Mouse (Mus musculus): ENCODE data around the gene Naaladl2. TPM values are rescaled to one million over a fixed set of nuclear protein-coding genes. Genes with fewer than 3 reads are reported as not detected.
"Not testable (repeated sequence)": the region's sequence is repeated elsewhere in the genome, so short reads cannot be mapped to it uniquely, and the experiment has no call there.

The Naaladl2 gene
- 1.3 and 1.9 TPM in 2 replicates for polyA plus RNA-seq (2015; fragmentation: Nextera tagmentation; extraction: Ambion mirVana)

- DNase-seq (ENCODE audit: low spot score), result no peak
These were observed at the start of gene Naaladl2 for GRCm38 (mm10) chr3:25143555-25144311. Gene Naaladl2 (minus strand): TSS chr3:25144261.

GRCm38 (mm10) chr3:25151721-25152120 is 7.7 kb upstream of the Naaladl2 start:
- DNase-seq (ENCODE audit: low spot score), result no peak

- DNase-seq (ENCODE audit: low spot score), result no peak
These were observed 3.2 kb upstream of the Naaladl2 start for GRCm38 (mm10) chr3:25147271-25147670.

GRCm38 (mm10) chr3:25144961-25145697 is 1.1 kb upstream of the Naaladl2 start:
- no peak for DNase-seq (ENCODE audit: low spot score)

- no peak for DNase-seq (ENCODE audit: low spot score)
These were observed 950 bp downstream of the Naaladl2 start for GRCm38 (mm10) chr3:25143111-25143510.

- DNase-seq (ENCODE audit: low spot score), result no peak
These were observed 12.2 kb downstream of the Naaladl2 start for GRCm38 (mm10) chr3:25131848-25132247.

- no peak for DNase-seq (ENCODE audit: low spot score)
These were observed 16.2 kb downstream of the Naaladl2 start for GRCm38 (mm10) chr3:25127864-25128263.

- DNase-seq (ENCODE audit: low spot score), result no peak
These were observed 18.9 kb downstream of the Naaladl2 start for GRCm38 (mm10) chr3:25124919-25125846.

- no peak for DNase-seq (ENCODE audit: low spot score)
These were observed 31.0 kb downstream of the Naaladl2 start for GRCm38 (mm10) chr3:25113107-25113506.

GRCm38 (mm10) chr3:25108997-25109396 is 35.1 kb downstream of the Naaladl2 start:
- no peak for DNase-seq (ENCODE audit: low spot score)

- DNase-seq (ENCODE audit: low spot score), result no peak
These were observed 51.1 kb downstream of the Naaladl2 start for GRCm38 (mm10) chr3:25092986-25093385.

GRCm38 (mm10) chr3:25075785-25076184 is 68.3 kb downstream of the Naaladl2 start:
- DNase-seq (ENCODE audit: low spot score), result no peak

- no peak for DNase-seq (ENCODE audit: low spot score)
These were observed 69.8 kb downstream of the Naaladl2 start for GRCm38 (mm10) chr3:25074266-25074665.

- DNase-seq (ENCODE audit: low spot score), result no peak
These were observed 70.2 kb downstream of the Naaladl2 start for GRCm38 (mm10) chr3:25073821-25074220.

- no peak for DNase-seq (ENCODE audit: low spot score)
These were observed 80.8 kb downstream of the Naaladl2 start for GRCm38 (mm10) chr3:25063217-25063616.

- DNase-seq (ENCODE audit: low spot score), result no peak
These were observed 91.1 kb downstream of the Naaladl2 start for GRCm38 (mm10) chr3:25052975-25053374.

GRCm38 (mm10) chr3:25019972-25020371 is 124.1 kb downstream of the Naaladl2 start:
- no peak for DNase-seq (ENCODE audit: low spot score)

- no peak for DNase-seq (ENCODE audit: low spot score)
These were observed 133.3 kb downstream of the Naaladl2 start for GRCm38 (mm10) chr3:25010751-25011150.

GRCm38 (mm10) chr3:25006802-25007201 is 137.3 kb downstream of the Naaladl2 start:
- not testable (repeated sequence) for DNase-seq (ENCODE audit: low spot score)

- no peak for DNase-seq (ENCODE audit: low spot score)
These were observed 151.5 kb downstream of the Naaladl2 start for GRCm38 (mm10) chr3:24992577-24992976.

- no peak for DNase-seq (ENCODE audit: low spot score)
These were observed 152.0 kb downstream of the Naaladl2 start for GRCm38 (mm10) chr3:24992078-24992477.
